Mouse (Mus musculus): ENCODE measurements around the gene Fam193a. TPM values are rescaled to one million over a fixed set of nuclear protein-coding genes. Genes with fewer than 3 reads are reported as not detected.
A peak's percentile ranks its signal among the peaks of the same experiment; 100 is the strongest.

The Fam193a gene
- total RNA-seq, 2 experiments from 2014 or later: 41.0 to 41.8 TPM

DNA sequence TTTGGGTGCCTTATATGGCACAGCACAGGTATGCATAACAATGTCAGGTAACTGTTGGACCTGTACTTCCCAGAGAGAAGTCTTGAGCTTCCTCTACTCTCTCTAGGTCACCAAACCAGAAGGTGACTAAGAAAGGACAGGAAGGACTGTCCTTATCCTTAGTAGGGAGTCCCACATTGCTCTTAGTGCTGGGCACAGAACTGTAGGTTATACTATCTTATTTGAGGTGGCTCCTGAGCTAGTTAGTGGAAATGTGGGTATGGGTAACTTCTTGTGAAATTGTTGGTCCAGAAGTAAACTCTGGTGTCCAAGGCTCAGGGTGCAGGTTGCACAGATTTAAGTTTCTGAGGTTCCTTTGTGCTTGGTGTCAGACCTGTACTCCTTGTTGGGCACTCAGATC is 2.4 kb downstream of the Fam193a start:
- intact Hi-C loops (cut with DNase I): no loop called here
- no peak for DNase-seq (ENCODE audit: low spot score in 2 of 2)

DNA sequence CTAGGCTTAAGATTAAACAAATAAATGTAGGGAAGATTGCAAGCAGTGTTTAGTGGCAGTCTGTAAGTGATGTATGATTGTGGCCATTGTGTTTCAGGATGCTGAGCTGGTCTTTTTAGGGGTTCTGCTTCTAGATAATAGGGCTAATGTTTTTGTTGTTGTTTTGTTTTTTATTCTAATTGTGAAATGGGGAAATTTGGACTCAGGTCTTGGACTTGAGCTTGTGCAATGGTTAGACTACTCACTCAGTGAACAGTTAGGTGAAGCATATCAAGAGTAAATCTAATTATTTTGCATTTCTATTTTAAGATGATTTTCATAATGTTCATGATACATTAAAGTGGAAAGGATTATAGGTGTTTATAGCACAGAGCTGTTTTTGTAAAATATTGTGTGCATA is 2.8 kb downstream of the Fam193a start:
- intact Hi-C loops (cut with DNase I): no loop called here
- no peak for DNase-seq (ENCODE audit: low spot score in 2 of 2)

DNA sequence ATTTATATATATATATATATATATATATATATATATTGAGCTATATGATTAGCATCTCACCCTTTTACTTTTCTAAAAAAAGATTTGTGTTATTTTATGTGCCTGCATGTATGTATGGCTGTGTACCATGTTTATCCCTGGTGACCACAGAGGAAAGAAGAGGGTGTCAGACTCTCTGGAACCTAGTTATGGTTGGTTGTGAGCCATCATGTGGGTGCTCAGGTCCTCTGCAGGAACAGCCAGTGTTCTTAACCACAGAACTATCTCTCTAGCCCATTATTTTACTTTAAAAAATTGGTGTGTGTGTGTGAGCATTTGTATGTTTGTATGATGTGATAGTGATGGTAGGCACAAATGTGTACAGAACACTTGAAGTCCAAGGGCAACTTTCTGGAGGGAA is 9.1 kb downstream of the Fam193a start:
- intact Hi-C loops (cut with DNase I): no loop called here
- no peak for DNase-seq (ENCODE audit: low spot score in 2 of 2)

DNA sequence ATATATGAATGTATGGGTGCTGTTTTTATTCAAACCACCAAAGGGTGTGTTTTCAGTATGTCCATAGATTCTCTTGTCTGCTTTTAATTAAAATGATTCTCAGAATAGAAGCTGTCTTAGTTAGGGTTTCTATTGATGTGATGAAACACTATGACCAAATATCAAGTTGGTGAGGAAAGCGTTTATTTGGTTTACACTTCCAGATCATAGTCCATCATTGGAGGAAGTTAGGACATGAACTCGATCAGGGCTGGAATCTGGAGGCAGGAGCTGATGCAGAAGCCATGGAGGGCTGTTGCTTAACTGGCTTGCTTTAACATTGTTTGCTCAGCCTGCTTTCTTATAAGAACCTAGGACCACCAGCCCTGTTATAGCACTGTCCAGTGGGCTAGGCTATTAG is 12.0 kb downstream of the Fam193a start:
- DNase-seq (ENCODE audit: low spot score in 2 of 2): no peak
- intact Hi-C loops (cut with DNase I): no loop called here

DNA sequence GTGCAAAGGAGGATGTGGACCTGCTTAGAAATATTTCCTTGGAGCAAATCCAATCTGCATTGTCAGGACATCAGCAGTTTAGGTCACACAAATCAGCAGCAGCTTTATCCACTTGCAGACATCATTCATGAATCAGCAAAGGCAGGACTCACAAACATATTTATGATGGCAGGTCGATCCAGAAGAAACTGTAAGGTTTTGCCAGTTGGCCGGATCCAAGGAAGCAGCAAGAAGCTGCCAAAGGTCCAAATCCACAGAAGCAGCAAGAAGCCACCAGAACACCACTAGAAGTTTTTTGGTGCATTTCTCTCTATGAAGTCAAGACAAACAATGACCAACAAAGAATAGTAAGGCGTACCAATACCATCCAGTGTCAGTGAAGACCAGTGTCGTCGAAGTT is 15.9 kb downstream of the Fam193a start:
- intact Hi-C loops (cut with DNase I): no loop called here
- DNase-seq (ENCODE audit: low spot score in 2 of 2): no peak

DNA sequence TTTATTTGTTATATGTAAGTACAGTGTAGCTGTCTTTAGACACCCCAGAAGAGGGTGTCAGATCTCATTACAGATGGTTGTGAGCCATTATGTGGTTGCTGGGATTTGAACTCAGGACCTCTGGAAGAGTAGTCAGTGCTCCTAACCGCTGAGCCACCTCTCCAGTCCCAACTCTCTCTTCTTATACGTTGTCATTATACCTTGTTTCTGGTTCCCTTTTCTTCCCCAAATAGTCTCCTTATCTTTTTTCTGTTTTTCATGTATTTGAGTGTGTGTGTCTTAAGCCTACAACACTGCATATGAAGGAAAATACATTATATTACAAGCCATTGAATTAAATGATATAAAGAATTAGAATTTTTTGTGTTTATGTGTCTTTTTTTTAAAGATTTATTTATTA is 17.0 kb downstream of the Fam193a start:
- intact Hi-C loops (cut with DNase I): no loop called here
- no peak for DNase-seq (ENCODE audit: low spot score in 2 of 2)

DNA sequence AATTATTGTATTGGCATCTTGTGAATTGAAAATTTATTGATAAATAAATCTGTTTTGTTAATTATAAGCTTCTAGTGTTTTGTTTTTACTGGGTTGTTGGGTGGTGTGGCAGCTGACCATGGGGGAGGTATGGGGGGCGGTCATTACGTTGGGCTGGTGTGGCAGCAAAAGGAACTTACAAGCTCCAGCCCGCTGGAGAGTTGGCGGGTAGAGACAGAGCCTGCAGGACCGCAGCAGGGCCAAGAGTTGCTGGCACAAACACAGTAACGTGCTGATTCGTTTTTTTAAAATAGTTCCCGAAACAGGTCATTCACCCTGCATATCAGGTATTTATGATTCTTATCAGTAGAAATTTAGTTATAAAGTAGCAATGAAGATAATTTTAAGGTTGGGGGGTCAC is 23.5 kb downstream of the Fam193a start:
- DNase-seq (ENCODE audit: low spot score in 2 of 2): no peak
- intact Hi-C loops (cut with DNase I): no loop called here

DNA sequence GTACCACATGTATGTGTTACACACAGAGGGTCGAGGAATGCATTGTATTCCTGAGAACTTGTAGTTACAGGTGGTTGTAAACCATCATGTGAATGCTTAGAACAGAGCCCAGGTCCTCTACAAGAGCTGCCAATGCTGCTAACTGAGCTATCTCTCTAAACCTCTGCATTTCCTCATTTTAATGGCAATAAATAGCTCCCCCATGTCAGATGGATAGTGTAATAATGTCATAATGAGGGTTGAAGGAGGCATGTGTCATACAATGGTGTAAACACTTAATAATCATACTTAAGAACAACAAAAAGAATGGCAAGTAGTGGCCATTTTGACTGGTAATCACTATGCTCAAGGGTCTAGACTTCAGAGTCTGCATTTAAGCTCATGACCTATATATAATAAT is 25.6 kb downstream of the Fam193a start:
- intact Hi-C loops (cut with DNase I): no loop called here

DNA sequence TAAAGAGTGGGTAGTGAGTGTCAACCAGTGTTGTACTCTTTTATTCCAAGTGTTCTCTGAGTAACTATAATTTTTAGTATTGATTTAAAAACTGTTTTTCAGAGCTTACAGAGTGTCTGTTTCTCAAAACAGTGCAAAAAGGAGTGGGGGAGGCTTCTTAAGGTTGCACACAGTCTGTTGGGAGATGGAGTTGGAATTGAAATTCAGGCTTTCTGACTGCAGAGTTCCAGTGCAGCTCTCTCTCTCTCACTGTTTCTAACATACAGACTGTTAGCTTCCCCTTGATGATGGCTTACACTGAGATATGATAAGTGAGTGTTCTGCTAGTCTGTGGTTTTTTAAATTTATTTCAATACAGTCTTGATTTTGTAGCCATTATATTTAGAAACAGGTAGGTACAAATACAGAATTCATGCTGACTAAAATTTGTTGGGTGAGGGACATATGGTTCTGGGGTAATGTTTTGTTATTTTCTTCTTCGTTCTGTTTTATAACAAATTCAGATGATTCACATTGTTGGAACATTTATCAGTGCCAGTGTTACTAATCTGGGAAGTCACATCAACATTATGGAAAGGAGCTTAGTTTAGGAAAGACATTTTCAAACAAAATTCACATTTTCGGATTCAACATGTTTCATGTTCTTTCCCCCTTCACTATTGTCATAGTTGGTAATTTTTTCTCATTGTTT is 26.3 kb downstream of the Fam193a start:
- DNase-seq (ENCODE audit: low spot score in 2 of 2): peak in 1 of 2 experiments; percentile 28
- intact Hi-C loops (cut with DNase I): no loop called here

More for the DNA sequence above, 25.6 kb downstream of the Fam193a start:
- no peak for DNase-seq (ENCODE audit: low spot score in 2 of 2)

DNA sequence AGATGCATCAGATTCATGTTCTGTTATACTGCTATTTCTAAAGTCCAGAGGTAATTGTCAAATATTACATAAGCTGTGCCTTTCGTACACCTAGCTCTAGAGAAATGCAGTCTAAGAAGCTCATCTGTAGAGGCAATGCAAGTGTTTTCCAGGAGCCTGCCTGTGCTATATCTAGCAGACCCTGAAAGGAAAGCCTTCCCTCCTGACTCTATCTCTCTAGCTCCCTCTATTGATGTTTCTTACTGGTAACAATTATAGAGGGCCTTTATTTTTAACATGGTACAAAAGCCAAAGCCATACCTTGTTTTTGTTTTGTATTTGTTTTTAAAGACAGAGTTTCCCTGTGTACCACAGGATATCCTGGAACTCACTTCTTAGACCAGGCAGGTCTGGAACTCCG is 28.1 kb downstream of the Fam193a start:
- DNase-seq (ENCODE audit: low spot score in 2 of 2): peak in 1 of 2 experiments; percentile 12
- intact Hi-C loops (cut with DNase I): no loop called here

DNA sequence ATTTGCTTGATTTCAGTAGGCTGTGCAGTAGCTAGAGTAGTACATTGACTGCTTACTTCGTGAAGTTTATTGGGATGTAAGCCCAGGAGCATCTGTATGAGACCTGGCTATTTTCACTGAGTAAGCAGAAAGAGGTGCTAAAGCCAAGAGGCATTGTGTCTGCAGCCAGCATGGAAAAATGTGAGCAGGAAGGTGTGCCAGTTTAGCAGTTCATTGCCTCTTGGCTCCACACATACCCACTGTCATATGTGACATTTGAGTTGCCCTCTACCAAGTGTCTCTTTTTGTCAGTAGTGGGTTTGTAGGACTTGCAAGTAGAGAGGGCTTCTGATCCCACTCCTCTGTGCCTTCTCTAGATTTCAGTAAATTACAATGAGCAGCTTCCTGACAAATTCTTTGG is 28.6 kb downstream of the Fam193a start:
- no peak for DNase-seq (ENCODE audit: low spot score in 2 of 2)
- intact Hi-C loops (cut with DNase I): no loop called here

DNA sequence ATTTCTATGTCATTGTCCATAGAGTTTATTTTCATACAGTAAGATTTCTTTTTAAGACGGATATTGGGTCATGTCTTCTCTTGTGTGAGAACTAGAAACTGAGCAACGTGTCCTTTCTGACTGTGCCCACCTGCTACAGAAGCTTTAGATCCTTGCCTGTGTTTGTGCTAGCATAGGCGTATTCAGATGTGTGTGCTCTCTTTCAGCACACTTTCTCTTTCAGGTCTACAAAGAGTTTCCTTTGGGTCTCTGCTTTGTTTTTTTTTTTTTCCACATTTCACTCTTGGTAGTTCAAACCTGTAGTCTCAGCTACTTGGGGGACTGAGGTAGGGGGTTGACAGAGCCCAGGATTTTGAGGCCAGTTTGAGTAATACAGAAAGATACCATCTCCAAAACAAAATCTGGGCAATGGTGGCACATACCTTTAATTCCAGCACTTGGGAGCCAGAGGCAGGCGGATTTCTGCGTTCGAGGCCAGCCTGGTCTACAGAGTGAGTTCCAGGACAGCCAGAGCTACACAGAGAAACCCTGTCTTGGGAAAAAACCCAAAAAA is 37.7 kb downstream of the Fam193a start:
- DNase-seq (ENCODE audit: low spot score in 2 of 2): no peak
- intact Hi-C loops (cut with DNase I): no loop called here

DNA sequence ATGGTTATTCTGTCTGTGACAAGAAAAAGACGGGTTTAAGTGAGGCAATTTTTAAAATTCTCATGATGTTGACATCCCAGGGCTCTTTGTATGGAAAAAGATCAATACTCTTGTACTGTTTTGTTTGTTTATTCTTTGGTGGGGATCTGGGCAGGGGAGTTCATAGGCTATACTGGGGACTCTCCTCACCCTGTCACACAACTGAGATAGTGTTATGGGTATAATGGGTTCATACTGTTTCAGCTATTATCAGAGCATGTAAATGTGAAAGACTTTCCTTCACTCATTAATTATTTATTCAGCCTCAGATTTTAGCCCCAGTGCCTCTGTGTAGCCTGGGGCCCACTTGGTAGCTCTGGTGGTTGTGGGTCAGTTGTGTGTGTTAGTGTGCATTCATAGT is 39.3 kb downstream of the Fam193a start:
- no peak for DNase-seq (ENCODE audit: low spot score in 2 of 2)
- intact Hi-C loops (cut with DNase I): no loop called here

DNA sequence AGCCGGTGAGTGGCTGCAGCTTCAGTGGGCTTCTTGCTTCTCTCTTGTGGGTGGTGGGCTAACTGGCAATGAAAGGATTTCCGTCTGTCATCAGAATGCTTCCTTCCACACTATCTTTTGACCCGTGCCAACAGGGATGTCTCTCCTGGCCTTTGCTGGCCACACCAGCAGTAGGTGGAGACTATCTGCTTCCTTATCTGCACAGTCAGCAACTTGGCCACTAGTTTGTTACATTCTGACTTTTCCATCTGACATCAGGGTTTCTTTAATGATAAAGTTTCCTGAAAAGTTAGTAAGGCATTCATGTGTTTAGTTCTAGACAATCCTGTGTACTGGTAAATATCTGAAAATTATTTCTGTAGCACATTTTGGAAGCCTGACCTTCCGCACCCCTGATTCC is 41.1 kb downstream of the Fam193a start:
- no peak for DNase-seq (ENCODE audit: low spot score in 2 of 2)
- intact Hi-C loops (cut with DNase I): no loop called here

DNA sequence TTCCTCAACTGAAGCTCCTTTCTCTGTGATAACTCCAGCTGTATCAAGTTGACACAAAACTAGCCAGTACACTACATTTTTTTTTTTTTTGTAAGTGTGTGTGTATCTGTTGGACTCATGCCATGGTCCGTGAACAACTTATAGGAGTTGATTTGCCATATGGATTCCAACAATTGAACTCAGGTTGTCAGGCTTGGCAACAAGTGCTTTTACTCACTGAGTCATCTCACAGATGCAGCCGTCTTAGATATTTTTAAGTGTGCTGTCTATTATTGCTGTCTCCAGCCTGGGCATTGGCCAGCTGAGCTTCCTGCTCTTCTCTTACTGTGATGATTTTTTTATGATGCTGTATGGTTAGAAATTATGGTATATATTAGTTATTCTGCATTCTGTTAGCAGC is 44.2 kb downstream of the Fam193a start:
- intact Hi-C loops (cut with DNase I): no loop called here
- DNase-seq (ENCODE audit: low spot score in 2 of 2): no peak

DNA sequence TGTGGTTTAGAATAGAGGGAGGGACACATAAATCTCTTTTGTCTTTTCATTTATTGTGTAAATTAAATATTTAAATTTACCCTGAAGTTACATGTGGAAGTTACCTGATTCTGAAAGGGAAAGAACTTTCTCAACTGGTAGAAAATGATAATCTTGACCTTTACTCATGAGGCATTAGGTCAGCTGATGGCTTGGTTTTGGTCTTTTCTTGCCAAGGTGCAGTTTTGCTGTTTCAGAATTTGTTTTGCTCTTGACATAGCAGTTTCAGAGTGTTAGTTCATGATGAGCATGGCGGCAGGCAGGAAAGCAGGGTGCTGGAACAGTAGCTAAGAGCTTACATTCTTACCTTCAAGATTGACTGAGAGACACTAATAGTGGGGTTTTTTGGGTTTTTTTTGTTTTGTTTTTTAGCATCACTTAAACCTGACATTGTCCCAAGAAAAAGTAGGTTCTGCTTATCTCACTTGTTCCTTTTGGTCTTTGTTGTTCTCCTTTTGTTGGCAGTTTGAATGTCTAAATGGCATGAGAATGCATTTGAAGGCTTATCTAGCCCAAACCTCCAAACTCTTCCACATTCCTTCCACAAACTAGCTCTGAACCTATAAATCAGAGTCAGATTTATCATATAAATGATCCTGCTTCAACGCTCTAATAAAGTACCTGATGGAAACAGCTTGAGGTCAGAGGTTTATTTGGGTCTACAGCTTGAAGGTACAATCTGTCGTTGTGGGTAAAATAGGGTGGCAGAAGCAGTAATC is 47.7 kb downstream of the Fam193a start:
- no peak for DNase-seq (ENCODE audit: low spot score in 2 of 2)
- intact Hi-C loops (cut with DNase I): no loop called here

DNA sequence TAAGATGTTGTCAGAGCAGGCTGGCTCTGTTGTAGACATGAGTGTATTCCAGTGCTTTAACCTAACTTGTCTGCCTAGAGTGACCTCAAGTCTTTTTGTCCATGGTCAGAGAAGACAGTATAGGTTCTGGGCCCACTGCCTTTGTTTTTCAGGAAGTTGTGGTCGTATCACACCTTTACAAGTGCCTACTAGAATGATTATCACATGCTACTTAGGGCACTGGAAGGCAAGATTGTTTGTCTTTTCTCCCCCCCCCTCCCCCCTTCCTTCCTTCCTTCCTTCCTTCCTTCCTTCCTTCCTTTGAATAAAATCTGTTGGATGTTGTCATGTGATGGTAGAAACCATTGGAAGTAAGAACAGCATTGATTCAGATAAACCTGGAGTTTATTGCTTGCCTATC is 49.5 kb downstream of the Fam193a start:
- intact Hi-C loops (cut with DNase I): no loop called here
- no peak for DNase-seq (ENCODE audit: low spot score in 2 of 2)

DNA sequence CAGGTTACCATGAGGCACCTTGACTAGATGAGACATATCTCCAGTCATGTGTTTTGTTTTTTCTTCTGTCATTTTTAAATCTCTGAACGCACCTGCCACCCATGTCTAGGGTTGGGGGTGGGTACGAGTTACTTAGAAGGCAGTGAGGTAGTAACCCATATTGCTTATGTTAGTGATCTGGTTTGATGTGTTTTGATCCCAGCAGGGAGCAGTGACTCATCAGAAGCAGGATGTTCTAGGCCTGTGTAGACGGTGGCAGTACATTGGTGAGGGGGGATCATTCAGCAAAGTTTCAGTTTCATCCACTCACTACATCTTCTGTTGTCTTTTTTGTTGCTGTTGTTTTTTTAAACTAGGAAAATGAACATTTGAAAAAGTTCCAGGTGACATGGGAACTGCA is 61.0 kb downstream of the Fam193a start:
- no peak for DNase-seq (ENCODE audit: low spot score in 2 of 2)
- intact Hi-C loops (cut with DNase I): no loop called here

DNA sequence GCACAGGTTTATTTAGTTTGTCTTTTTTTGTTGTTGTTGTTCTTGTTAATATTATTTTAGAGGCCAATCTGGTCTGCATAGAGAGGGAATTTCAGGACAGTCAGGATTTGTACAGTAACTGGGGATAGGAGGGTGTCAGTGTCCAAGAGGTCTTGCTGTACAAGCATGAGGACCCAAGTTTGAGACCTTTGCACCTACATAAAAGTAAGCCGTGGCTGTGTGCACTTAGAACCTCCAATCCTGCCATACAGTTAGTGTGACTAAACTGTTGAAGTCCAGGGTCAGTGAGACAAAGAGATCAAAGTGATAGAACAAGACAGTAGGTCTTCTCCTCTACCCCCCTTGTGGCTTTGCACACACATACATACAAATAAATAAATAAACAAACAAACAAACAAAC is 64.1 kb downstream of the Fam193a start:
- intact Hi-C loops (cut with DNase I): no loop called here
- DNase-seq (ENCODE audit: low spot score in 2 of 2): no peak

DNA sequence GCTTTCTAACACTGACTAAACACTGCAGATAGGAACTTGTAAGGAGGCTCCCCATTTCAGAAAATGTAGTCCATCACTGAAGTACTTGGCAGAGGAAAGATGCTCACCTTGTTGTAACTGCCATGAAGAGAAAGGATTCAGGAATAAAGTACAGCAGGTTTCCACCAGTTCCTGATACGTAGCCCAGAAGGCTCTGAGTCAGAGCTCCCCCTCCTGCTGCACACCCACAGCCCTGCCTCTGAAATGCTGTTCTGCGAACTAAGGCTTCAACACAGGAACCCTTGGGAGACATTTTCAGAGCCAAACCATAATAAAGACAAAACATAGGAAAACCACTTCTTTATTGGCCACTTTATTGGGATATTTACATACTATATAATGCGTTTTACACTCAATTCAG is 64.5 kb downstream of the Fam193a start:
- intact Hi-C loops (cut with DNase I): no loop called here

DNA sequence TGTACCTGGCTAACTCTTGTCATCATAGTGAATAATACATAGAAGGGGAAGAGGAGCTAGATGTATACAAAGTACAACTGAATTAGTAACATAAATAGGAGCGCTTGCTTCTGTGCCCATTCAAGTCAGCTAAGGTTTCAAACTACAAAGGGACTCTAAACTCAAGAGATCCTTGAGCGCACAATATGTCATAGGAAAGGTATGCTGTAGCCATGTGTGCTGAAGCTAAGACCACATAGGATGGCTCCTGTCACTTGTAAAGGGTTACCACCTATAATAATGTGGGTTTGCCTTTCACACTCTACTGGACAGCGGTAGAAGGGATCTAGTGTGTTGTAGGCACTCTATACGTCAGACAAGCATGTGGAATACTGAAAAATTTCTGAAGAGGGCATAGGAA is 68.3 kb downstream of the Fam193a start:
- no peak for DNase-seq (ENCODE audit: low spot score in 2 of 2)
- intact Hi-C loops (cut with DNase I): no loop called here

More for the DNA sequence above, 64.5 kb downstream of the Fam193a start:
- peak; percentile 29 to 55 for DNase-seq (ENCODE audit: low spot score in 2 of 2)
